Mouse (Mus musculus) MEL (cell line): ENCODE results near the gene Higd2a. TPM values are rescaled to one million over a fixed set of nuclear protein-coding genes. Genes with fewer than 3 reads are reported as not detected.

Source experiments
- DNase-seq: peaks from one replicate; pipeline ENCODE4 v3.0.0; 2011; ENCODE audit warnings: low read depth, low spot score
- H3K27ac ChIP-seq: 2 replicates; pipeline ENCODE4 v1.5.1; 2012; ENCODE audit warnings: low read depth, mild to moderate bottlenecking, control low read depth, low read length, moderate library complexity; ENCODE audit not compliant: control insufficient read depth
- H3K27me3 ChIP-seq, 2 experiments: fragments of 150-350 bp in 1 of 2; sonication (generic) in 1 of 2; 2 replicates each; pipeline ENCODE4 v1.6.1; 2012; ENCODE audit warnings: low read length in 2 of 2, mild to moderate bottlenecking in 2 of 2, improper control_type of control experiment in 1 of 2, moderate library complexity in 1 of 2; ENCODE audit not compliant: insufficient read depth in 2 of 2, control insufficient read depth in 1 of 2
- H3K36me3 ChIP-seq, 2 experiments: 2 replicates each; pipeline ENCODE4 v1.6.1; 2012 to 2014; ENCODE audit warnings: low read length in 2 of 2, improper control_type of control experiment in 1 of 2, inconsistent platforms in 1 of 2, mild to moderate bottlenecking in 1 of 2; ENCODE audit not compliant: insufficient read depth in 2 of 2, control insufficient read depth in 1 of 2
- H3K4me1 ChIP-seq, 2 experiments: fragments of 150-350 bp in 1 of 2; sonication (generic) in 1 of 2; 2 replicates each; pipeline ENCODE4 v1.6.1; 2012; ENCODE audit warnings: low read length in 2 of 2, improper control_type of control experiment in 1 of 2, mild to moderate bottlenecking in 1 of 2; ENCODE audit not compliant: insufficient read depth in 2 of 2, control insufficient read depth in 1 of 2
- H3K4me3 ChIP-seq, 2 experiments: fragments of 150-350 bp in 1 of 2; sonication (generic) in 1 of 2; 2 replicates each; pipeline ENCODE4 v1.5.1; 2012; ENCODE audit warnings: low read depth in 2 of 2, low read length in 2 of 2, mild to moderate bottlenecking in 2 of 2, moderate library complexity in 2 of 2, control low read depth in 1 of 2, improper control_type of control experiment in 1 of 2; ENCODE audit not compliant: control insufficient read depth in 1 of 2, insufficient read depth in 1 of 2
- H3K79me2 ChIP-seq: 2 replicates; pipeline ENCODE4 v1.6.1; 2012; ENCODE audit warnings: mild to moderate bottlenecking, low read length, moderate library complexity; ENCODE audit not compliant: control insufficient read depth, poor library complexity, insufficient read depth
- H3K9ac ChIP-seq: 2 replicates; pipeline ENCODE4 v1.6.1; 2012; ENCODE audit warnings: low read depth, mild to moderate bottlenecking, control low read depth, low read length, moderate library complexity; ENCODE audit not compliant: control insufficient read depth, poor library complexity, severe bottlenecking
- H3K9me3 ChIP-seq: fragments of 150-350 bp; sonication (generic); replicated peaks from 2 replicates; pipeline ENCODE4 v1.6.1; 2012; ENCODE audit warnings: mild to moderate bottlenecking, low read length, improper control_type of control experiment, moderate library complexity; ENCODE audit not compliant: insufficient read depth
- CHD1 ChIP-seq: IDR thresholded peaks from 2 replicates; pipeline ENCODE4 v1.6.1; 2012; ENCODE audit warnings: low read depth, mild to moderate bottlenecking, inconsistent platforms, low read length, improper control_type of control experiment
- CTCF ChIP-seq, 3 experiments: IDR thresholded peaks in 2 of 3; conservative IDR thresholded peaks in 1 of 3; 2 replicates each; pipeline ENCODE4 v1.5.1; 2011 to 2012; ENCODE audit warnings: low read length in 3 of 3, low read depth in 2 of 3, mild to moderate bottlenecking in 2 of 3, improper control_type of control experiment in 1 of 3, inconsistent platforms in 1 of 3, mixed read lengths in 1 of 3, moderate library complexity in 1 of 3; ENCODE audit not compliant: control insufficient read depth in 1 of 3, insufficient read depth in 1 of 3, poor library complexity in 1 of 3, severe bottlenecking in 1 of 3
- ELF1 ChIP-seq: IDR thresholded peaks from 2 replicates; pipeline ENCODE4 v1.6.1; 2014; ENCODE audit warnings: low read depth, mild to moderate bottlenecking, inconsistent platforms, low read length, improper control_type of control experiment, moderate library complexity
- EP300 ChIP-seq, 2 experiments: IDR thresholded peaks; 2 replicates each; pipeline ENCODE4 v1.6.1; 2011; ENCODE audit warnings: improper control_type of control experiment in 2 of 2, low read length in 2 of 2, low read depth in 1 of 2, mild to moderate bottlenecking in 1 of 2
- JUND ChIP-seq: IDR thresholded peaks from 2 replicates; pipeline ENCODE4 v1.6.1; 2011; ENCODE audit warnings: low read depth, mild to moderate bottlenecking, improper control_type of control experiment, low read length
- MAFK ChIP-seq: IDR thresholded peaks from 2 replicates; pipeline ENCODE4 v1.6.1; 2011; ENCODE audit warnings: low read depth, mild to moderate bottlenecking, low read length, improper control_type of control experiment, borderline replicate concordance
- MAZ ChIP-seq: IDR thresholded peaks from 2 replicates; pipeline ENCODE4 v1.6.1; 2012; ENCODE audit warnings: low read depth, mild to moderate bottlenecking, inconsistent platforms, low read length, improper control_type of control experiment
- MXI1 ChIP-seq: IDR thresholded peaks from 2 replicates; pipeline ENCODE4 v1.6.1; 2011; ENCODE audit warnings: mild to moderate bottlenecking, low read depth, low read length, improper control_type of control experiment
- MYC ChIP-seq: IDR thresholded peaks from 2 replicates; pipeline ENCODE4 v1.6.1; 2011; ENCODE audit warnings: low read depth, mild to moderate bottlenecking, low read length, improper control_type of control experiment, moderate library complexity
- POLR2AphosphoS2 ChIP-seq: IDR thresholded peaks from 2 replicates; pipeline ENCODE4 v1.6.1; 2011; ENCODE audit warnings: low read length, improper control_type of control experiment
- POLR2AphosphoS5 ChIP-seq: IDR thresholded peaks from 2 replicates; pipeline ENCODE4 v1.6.1; 2012; ENCODE audit warnings: low read depth, borderline replicate concordance, mild to moderate bottlenecking, inconsistent platforms, low read length, moderate library complexity, mixed read lengths
- RAD21 ChIP-seq: IDR thresholded peaks from 2 replicates; pipeline ENCODE4 v1.6.1; 2011; ENCODE audit warnings: mild to moderate bottlenecking, low read depth, low read length, improper control_type of control experiment
- SIN3A ChIP-seq: IDR thresholded peaks from 2 replicates; pipeline ENCODE4 v1.6.1; 2012; ENCODE audit warnings: low read length, improper control_type of control experiment, inconsistent platforms
- TAL1 ChIP-seq: IDR thresholded peaks from 2 replicates; pipeline ENCODE4 v1.6.1; 2012; ENCODE audit warnings: mild to moderate bottlenecking, inconsistent platforms, low read length, moderate library complexity, mixed read lengths
- ZC3H11A ChIP-seq: IDR thresholded peaks from 2 replicates; pipeline ENCODE4 v1.6.1; 2012; ENCODE audit warnings: low read depth, mild to moderate bottlenecking, inconsistent platforms, low read length, improper control_type of control experiment
- ZKSCAN1 ChIP-seq: IDR thresholded peaks from 2 replicates; pipeline ENCODE4 v1.6.1; 2012; ENCODE audit warnings: low read depth, mild to moderate bottlenecking, inconsistent platforms, low read length, improper control_type of control experiment, moderate library complexity
- polyA plus RNA-seq, 2 experiments: library from polyadenylated mRNA; stranded (reverse) in 1 of 2; unstranded in 1 of 2; fragments of >175 nt in 1 of 2; fragments of >200 nt in 1 of 2; gene quantifications; 2 replicates each; pipeline versions ENCODE4 v1.2.1 to v1.2.4; 2012; ENCODE audit warnings: low replicate concordance in 2 of 2, low read depth in 1 of 2; ENCODE audit not compliant: insufficient read length in 2 of 2, insufficient read depth in 1 of 2, missing spikeins in 1 of 2
- total RNA-seq: library from RNA; depleted of rRNA; stranded (reverse); fragments of 300-350 nt; gene quantifications from 2 replicates; pipeline ENCODE4 v1.2.3, GENCODE M21; 2012

Higd2a gene
- total and polyA plus RNA-seq, 3 experiments, result 54.0 to 131 TPM; not detected in 1

GRCm38 (mm10) chr13:54581385-54581784, 8.6 kb upstream of the Higd2a start:
- H3K4me3 ChIP-seq, result no peak overlapping the region
- H3K79me2 ChIP-seq, result no peaks in the 10 kb centered on the region
- H3K36me3 ChIP-seq, result peaks cover 2 to 5% of the 10 kb centered on the region in 2 experiments; a peak in 1 of 4 replicates
- DNase-seq, result no peak
- TF ChIP-seq TAL1 (no peak), ELF1 (no peak), ZKSCAN1 (no peak), JUND (no peak), EP300 (IDR thresholded peaks at IDR 0.05; ENCODE audit: low read depth in 1 of 2, low read length in 2 of 2) (no peak), RAD21 (no peak), CTCF (IDR thresholded peaks at IDR 0.05 in 2 of 3, conservative IDR thresholded peaks at IDR 0.05 in 1 of 3; ENCODE audit: control insufficient read depth in 1 of 3, insufficient read depth in 1 of 3, low read depth in 2 of 3, low read length in 3 of 3, poor library complexity in 1 of 3, severe bottlenecking in 1 of 3) (no peak), POLR2AphosphoS5 (no peak), MXI1 (no peak), CHD1 (no peak), SIN3A (no peak), MAFK (no peak), ZC3H11A (no peak), MAZ (no peak), MYC (no peak)
- TF ChIP-seq, all 39 proteins: peak for 0
- Histone ChIP-seq H3K9me3 (no peaks in the 10 kb centered on the region), H3K4me1 (peaks cover 0 to 5% of the 10 kb centered on the region in 2 experiments; a peak in 2 of 4 replicates), H3K27me3 (no peaks in the 10 kb centered on the region), H3K9ac (no peak overlapping the region), H3K27ac (no peak overlapping the region)

GRCm38 (mm10) chr13:54582126-54582525, 7.9 kb upstream of the Higd2a start:
- H3K4me1 ChIP-seq, result peaks cover 0 to 5% of the 10 kb centered on the region in 2 experiments; a peak in 2 of 4 replicates
- H3K79me2 ChIP-seq, result 0 out of 2 replicates have a peak, but pooled peaks cover 2% of the 10 kb centered on the region
- H3K27ac ChIP-seq, result no peak overlapping the region
- no peaks in the 10 kb centered on the region for H3K9me3 ChIP-seq
- H3K4me3 ChIP-seq, result no peak overlapping the region
- peaks cover 2 to 7% of the 10 kb centered on the region in 2 experiments; a peak in 3 of 4 replicates for H3K36me3 ChIP-seq
- H3K27me3 ChIP-seq, result no peaks in the 10 kb centered on the region
- H3K9ac ChIP-seq, result no peak overlapping the region
- DNase-seq, result no peak
- no peak for TF ChIP-seq ZC3H11A
- TF ChIP-seq POLR2AphosphoS2, result 0 out of 2 replicates have a peak, but pooled peaks have one; percentile 29
